Mouse (Mus musculus) layer of hippocampus, adult 18-20 months (tissue): ENCODE data around the gene Tenm3. TPM values are rescaled to one million over a fixed set of nuclear protein-coding genes. Genes with fewer than 3 reads are reported as not detected.

ENCODE experiments used
- DNase-seq, 2 experiments: peaks; one replicate each; pipeline ENCODE4 v3.0.0; 2022; ENCODE audit warnings: low spot score in 2 of 2
- total RNA-seq, 2 experiments: library from RNA; stranded (reverse); gene quantifications; 2 replicates each; pipeline ENCODE4 v1.2.3; 2021

Gene Tenm3
- total RNA-seq, 2 experiments from 2014 or later: 71.3 to 71.7 TPM

DNA sequence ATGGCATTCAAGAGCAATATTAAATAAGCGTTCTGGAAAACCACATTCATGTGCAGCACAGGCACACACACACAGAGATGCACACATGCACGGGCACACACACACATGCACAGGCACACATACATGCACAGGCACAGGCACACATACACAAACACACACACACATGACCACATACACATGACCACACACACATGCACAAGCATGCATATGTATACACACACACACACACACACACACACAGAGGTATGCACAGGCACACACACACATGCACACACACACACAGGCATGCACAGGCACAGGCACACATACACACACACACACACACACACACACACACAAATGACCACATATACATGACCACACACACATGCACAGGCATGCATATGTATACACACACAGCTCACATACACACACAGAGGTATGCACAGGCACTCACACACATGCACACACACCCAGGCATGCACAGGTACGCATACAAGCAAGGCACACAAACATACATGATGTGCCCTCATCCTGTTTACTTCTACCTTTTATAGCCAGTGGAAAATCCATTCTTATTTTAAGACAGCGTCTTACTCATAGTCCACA is 321.1 kb downstream of the Tenm3 start:
- DNase-seq: no peak

DNA sequence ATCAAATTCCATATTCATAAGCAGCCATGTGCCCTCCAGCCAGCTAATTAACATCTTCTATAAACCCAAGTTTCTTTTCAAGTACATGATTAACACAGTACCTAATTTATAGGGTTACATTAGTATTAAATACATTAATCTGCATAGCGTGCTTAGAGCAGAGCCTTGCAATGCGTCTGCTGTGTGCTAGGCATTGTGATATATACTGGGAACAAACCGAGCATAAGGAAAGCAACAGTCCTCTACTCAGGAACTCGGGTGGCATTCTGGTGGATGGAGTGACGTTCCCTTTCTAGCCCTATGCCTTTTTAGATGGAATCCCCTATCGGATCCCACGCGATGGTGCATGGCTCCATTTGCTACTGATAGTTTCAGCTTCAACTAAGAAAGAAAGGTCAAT is 321.7 kb downstream of the Tenm3 start:
- DNase-seq: no peak

DNA sequence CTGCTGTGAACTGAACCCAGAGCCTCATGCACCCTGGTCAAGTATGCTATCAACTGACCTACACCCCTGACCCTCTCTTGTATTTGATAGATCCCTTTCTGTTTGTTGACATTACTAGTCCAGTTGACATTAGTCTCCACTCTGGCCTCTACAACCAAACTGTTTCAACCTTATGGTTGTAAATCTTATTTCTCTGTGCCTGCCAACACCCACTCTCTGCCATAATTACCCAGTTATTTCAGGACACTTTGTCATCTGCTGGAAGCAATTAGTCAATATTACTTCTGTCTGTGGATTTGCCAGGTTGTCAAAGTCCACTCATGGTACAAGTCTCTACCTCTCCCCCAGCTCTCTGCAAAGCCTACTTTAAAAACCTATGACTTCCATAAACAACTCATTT is 326.3 kb downstream of the Tenm3 start:
- DNase-seq: no peak

DNA sequence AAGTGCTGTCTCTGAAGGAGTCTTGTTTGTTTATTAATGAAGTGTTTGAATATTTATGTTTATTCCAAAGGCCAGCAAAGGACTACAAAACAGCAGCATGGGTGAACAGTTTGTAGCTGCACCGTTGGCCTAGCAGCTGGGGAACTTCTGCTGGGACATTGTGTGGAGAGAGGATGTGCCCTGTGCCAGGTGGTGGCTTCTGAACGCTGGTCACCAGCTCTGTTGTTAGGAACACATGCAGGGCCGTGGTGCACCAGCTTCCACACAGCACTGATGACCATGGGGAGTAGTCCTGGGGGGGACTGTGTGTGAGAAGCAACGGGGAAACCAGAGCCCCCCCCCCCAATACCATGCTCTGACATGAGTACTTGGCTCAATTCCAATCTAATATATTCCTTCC is 329.5 kb downstream of the Tenm3 start:
- DNase-seq: no peak

DNA sequence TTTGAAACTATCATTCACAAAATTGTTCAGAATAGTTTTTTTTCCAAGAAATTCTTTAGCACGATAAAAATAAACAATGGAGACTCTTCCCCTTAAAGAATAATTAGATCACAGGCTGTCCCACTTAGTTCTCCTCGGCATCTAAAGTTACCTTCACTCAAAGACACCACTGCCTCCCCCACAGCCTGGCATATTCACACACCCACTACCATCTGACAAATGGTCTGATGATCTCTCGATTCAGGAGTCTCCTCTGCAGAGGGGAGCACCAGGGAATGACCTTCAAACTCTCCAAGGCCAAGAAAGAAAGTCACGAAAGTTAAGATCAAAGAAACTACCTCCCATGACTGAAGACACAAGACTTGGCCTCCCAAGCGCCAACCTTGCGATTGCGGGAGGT is 329.9 kb downstream of the Tenm3 start:
- no peak for DNase-seq

DNA sequence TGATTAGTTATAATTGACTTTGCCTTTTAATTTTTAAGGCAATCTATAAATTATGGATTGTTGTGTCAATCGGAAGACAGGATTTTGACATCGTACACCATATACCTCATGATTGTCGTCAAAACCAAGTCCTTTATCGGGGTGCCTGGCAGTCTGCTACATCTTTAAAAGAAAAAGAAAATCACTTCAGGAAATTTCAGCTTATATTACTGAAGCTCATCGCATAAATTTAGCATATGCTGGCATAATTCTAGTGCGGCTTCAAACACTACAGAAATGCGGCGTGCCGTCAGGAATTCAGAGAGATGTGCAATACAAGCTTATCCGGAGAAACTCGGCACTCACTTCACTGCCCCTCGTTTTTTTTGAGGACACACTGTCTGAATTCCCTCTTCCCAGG is 332.2 kb downstream of the Tenm3 start:
- no peak for DNase-seq

DNA sequence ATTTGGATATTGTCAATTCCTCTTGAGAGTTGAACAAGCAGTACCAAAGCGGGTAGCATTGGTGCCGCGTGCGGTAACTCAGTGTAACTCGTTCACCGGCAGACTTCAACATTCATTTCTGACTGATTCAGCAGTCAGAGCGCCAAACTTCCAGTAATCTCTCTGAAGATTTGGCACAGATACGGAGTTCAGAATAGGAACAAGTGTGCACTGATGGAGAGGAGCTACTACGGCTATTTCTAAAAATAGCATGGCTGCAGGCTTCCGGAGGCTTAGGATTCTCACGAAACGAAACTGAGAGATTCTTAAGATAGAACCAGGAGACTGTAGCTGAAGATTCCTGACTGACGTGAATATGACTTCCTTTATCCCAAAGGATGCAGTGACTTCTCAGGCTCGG is 332.6 kb downstream of the Tenm3 start:
- DNase-seq: peak; percentile 33 to 51

DNA sequence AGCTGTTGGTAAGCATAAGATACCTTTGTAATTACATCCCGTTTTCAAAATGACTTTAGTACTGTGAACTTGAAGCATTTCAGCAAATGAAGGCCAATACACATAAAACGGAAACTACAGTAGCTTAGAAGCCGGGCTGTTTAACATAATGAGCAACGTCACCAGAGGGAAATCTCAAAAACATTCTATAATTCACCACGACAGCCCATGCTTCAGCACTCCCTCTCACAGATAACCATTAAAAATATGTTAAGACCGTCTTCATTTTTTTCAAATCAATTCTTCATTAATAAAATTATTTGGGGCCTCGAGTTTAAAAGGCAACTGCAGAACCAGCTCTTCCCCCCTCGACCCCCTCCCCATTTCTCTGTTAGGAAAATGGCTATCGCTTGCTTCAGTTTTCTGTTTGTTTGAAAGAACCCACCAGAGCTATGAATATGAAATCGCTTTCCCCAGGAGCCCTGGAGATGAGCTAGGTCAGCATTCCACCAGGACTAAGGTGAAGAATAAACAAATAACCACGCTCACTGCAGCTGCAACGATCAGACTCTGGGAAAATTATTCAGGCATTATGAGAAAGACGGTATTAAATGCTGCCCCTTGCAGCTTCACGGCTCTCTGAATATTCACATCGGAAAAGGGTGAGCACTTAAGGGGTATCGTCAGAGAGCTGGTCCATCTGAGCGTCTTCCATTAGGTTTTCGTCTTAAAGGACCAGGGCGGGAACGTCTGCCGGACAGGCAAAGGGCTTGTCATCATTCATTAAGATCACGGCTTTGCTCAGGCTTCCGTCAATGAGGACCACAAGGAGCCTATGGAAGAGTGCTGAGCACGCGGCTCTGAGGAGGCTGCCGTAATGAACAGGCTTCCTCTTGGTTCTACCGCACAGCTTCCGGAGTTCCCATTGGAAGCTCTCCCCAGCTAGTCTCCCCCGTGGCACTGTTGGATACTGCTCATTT is 334.8 kb downstream of the Tenm3 start:
- no peak for DNase-seq

DNA sequence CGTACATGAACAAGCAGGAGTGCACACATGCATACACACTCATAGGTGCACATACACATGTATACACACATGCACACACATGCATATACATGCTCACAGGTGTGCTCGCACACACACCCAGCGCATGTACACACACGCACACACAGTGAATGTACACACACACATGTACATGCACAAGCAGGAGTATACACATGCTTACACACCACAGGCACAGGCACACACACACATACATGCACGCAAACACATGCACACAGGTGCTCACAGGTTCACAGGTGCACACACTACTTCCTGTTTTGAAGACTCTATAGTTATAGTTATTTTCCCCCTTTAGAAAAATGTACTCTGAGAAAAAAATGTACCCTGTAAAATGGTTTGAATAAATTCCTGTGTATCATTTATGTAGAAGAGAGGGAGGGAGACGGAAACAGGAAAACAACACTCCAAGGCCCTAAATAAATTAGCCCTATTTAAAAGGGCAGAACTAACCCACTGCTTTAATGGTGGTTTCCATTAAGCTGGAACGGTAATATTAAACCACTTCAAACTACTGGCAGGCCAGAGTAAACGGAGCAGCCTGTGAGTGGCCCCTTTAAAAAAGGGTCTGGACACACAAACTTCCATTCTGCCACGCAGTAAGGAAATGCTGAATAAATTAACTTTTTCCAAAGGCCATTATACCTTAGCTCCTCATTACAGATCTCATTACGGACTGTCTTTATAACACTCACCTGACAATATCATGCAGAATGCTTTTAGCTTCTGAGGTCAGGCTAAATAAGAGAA is 335.8 kb downstream of the Tenm3 start:
- DNase-seq: no peak

DNA sequence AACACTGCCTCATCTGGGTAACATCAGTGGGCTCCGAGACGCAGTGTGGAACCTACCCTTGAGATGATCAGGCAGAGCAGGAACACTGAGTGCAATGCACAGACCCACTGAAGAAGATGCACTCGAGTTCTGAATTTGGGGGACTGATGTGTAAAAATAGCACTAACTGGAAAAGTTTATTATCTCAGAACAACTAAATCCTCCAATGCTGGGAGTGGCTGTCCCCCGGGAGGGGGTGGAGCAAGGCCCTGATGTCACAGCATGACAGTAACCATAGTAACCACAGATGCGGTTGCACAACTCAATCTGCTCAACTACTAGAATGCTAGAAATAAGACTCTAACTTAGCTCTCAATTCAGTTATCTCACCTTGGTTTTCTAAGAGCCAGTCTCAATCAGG is 351.3 kb downstream of the Tenm3 start:
- peak in 1 of 2 experiments; percentile 46 for DNase-seq

DNA sequence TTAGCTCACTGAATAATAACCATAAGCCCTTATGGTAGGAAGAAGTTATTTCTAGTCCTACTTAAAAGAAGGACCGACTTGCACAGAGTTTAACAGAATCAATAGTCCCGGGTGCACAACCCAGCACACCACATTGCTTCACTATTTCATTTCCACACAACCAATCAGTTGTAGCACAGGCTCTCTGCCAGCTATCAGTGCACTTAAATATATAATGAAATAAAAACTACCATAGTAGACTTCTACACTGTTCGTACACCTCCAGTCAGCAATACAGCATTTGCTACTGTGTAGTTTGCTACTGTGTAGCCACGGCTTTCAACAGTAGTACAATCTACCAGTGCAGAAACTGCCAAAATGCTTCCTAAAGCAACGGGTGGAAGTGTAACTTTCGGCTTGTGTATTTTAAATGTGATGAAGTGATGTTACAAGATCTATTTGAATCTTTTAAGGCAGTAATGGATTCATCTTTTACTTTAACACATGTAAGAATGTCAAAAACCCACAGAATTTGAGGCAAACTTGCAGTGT is 353.1 kb downstream of the Tenm3 start:
- no peak for DNase-seq

DNA sequence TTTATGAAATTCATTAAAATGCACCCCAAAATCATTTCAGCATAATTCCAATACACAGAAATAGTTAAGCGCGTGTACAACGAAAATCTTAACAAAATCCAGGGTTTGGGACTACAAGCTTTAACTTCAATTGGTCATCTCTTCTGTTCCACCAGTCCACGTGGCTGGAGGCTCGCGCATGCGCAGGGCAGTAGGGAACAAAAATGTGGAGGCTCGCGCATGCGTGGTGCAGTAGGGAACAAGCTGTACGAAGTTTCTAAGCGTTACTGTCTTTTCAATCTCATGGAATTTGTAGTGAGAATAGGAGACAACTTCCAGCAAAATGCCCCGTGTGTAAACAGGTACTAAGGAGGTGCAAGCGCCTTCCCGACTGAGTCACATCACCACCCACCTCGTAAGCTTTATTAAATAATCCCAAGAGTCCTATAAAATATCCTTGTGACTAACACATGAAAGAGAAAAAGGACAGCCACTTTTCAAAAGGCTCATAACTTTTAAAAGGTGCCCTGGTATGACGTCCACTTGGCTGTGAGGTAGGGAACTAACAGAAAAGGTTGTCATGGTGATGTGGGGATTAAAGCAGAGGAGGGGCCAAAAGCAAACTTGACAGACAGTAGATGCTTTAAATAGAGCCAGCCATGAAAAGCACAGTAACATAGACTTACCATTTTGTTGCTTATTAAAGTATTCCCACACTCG is 353.7 kb downstream of the Tenm3 start:
- DNase-seq: no peak

DNA sequence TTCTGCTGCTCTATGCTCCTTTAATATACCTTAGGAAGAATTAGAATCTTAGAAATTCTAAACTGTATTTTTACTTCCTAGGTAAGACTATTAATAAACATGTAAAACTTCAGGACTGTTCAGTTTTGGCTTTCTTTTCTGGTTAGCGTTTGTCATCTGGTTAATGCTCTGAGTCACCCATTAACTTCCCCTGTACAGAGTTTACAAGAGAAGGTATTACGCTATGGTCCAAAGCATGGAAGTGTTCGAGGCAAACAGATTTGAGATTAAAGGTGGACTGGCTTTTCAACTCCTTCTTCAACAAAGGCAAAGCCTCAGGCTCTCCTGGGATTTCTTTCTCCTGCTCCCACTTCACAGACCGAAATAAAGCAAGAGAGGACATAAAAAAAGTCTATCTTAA is 354.3 kb downstream of the Tenm3 start:
- DNase-seq: no peak

DNA sequence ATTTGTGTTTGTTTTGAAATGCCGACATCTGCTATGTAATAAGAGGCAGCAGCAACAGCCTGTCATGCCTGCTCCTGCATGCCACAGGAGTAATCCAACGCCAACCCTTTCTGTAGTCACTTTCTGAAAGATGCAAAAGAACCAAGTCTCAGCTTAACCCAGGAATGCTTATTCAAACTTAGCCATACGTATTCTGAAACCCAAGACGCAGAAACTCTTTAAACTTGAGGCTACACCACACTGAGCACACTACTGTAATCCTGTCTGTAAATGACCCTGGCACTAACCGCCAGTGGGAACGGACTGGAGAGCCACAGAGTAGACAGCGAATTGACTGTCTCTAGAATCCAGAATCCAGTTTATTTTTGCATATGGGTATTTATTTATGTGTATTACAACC is 354.9 kb downstream of the Tenm3 start:
- DNase-seq: no peak

DNA sequence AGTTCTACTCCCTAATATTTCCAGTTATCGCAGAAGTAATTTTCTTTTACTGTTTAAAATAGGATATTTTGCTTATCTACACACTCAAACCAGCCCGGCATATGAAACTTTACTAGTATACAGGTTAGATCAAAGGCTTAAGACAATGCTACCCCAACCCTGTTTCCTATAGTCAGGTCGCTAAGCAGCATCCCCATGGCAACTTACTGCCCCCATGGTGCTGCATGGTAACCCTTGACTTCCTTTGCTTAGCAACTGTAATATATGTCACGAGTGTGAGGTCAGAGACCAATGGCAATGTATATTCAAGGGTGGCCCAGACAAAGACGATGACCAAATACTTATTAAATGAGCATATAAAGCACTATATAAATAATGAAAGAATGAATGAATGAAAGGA is 359.6 kb downstream of the Tenm3 start:
- DNase-seq: no peak

DNA sequence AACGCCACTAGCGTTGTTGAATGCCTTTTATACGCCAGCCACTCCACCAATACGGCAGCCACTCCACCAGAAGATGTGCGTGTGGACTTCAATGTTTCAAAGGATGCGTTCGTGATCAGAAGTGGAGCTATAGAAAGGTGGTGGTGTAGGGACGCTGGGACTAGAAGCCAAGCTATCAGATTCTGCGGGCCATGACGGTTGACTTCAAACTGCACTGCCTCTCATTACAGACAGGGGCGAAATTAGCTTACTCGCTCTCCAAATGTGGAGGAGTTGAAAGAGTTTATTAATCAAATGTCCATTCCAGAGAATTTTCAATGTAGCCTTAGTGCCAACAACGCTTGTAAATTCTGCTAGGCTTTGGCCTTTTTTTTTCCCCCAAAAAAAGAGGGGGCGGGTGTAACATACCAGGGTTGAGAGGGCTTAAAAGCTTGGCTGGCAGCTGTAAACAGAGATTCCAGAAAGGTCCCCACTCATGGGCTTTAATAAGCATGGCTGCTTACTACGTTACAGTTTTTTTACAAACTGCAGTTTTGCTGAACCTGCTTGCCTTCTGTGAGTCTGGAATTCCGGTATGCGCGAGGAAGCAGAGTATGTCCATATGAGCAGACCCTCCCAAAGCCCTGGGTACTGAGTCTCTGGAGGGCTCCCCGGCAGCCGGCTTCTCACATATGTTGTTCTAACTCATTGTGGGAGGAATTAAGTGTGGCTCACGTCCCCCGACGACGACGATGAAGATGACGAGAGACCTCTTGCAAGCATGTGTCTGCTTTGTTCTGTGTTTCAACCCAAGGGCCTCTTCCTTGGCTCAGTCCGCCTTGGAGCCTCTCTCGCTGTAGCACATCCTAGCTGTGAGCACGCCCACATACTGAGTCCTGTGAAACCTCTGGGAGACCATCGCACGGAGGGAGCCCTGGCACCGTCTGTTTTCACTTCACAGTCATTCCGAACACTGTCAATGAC is 361.8 kb downstream of the Tenm3 start:
- peak; percentile 5 to 23 for DNase-seq

DNA sequence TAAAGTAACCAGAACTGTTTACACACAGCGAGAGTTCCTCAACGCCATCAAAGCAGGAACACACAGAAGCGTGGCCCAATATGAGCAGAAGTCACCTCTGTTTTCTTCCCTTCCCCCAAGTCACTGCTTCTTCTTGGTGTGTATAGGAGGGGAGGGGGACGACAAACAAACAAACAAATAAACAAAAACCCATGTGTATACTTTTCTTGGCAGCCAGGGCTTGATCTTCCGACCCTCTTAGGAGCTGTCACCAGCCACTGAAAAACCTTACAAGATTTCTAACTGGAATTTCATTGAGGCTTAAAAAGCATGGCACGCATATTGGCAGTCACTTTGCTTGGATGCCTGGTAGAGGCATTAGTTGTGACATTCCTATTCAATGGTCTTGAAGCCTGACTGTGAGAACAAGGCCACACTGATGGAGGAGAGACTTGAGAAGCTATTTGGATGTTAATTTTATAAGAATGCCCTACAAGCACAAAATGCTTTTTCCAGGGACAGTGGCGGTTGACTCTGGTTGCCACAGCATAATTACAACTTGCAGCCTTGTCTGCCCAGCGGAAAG is 366.3 kb downstream of the Tenm3 start:
- no peak for DNase-seq

DNA sequence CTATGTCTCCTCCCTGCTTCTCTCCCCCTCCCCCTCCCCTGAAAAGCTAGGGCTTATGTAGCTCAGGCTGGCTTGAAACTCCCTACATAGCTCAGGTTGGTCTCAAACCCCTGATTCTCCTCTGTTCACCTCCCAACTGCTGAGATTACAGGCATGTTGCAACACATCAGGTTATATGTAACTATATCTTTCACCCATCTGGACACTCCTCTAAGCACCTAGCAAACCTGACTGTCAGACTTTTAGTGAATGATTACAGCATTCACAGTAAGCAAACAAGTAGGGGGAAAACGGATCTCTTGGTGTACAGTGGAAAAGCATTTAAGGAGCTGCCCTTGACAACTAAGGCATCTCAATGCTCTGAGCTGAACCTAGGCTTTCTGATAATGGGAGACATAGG is 366.9 kb downstream of the Tenm3 start:
- DNase-seq: no peak

DNA sequence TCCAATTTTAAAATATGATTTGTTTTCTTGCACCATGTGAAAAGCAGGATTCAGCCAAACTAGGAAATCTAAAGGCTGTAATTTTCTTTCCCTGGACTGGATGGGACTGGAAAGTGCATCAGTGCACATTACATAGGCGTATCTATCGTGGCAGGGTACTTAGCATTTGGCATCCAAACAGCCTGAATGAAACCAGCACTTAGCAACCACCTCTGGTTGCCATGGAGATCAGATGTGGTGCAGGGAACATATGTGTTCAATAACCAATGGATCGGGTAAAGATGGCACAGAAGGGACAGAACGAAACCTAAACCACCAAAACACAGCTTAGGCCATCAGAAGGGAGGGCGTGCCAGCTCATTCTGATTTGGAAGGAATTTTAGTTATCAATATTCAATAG is 376.1 kb downstream of the Tenm3 start:
- DNase-seq: peak in 1 of 2 experiments; percentile 15

DNA sequence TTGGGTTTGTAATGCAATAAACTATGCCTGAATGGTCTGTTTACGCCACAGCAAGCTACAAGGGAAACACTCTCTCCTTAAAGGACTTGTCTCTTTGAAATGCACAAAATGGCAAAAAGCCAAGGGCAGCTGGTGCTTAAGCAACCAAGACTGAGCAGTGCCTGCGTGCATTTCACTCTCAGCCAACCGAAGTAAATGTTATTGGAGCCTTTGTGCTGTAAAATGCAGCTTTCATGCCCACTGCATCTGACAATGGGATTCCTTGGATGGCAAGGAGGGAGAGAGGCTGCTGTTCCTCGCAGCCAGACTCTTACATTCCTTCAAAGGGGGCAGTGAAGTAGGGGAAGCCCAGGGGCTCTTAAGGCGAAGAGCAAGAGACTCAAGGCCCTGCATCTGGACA is 385.4 kb downstream of the Tenm3 start:
- DNase-seq: peak in 1 of 2 experiments; percentile 45
